Mouse (Mus musculus) spleen, adult 18-20 months (tissue): ENCODE measurements around the gene Ulk4.

ENCODE experiments used
- DNase-seq, 2 experiments: peaks; one replicate each; pipeline ENCODE4 v3.0.0; 2022; ENCODE audit warnings: mixed read lengths in 2 of 2

Gene Ulk4

GRCm38 (mm10) chr9:121277118-121278060 is at the start of gene Ulk4:
Gene Ulk4, minus strand, starts transcription at chr9:121277197.
- peak; percentile 81 to 87 for DNase-seq

- no peak for DNase-seq
Observed at GRCm38 (mm10) chr9:121322034-121322433, 45.0 kb upstream of the Ulk4 start.

- no peak for DNase-seq
Observed at GRCm38 (mm10) chr9:121321118-121321517, 44.1 kb upstream of the Ulk4 start.

GRCm38 (mm10) chr9:121320433-121320832 is 43.4 kb upstream of the Ulk4 start:
- no peak for DNase-seq

GRCm38 (mm10) chr9:121319323-121319966 is 42.4 kb upstream of the Ulk4 start:
- no peak for DNase-seq

GRCm38 (mm10) chr9:121316621-121317405 is 39.8 kb upstream of the Ulk4 start:
- DNase-seq, result no peak

- DNase-seq, result no peak
Observed at GRCm38 (mm10) chr9:121315901-121316595, 39.1 kb upstream of the Ulk4 start.

- DNase-seq, result peak in 1 of 2 experiments; percentile 38
Observed at GRCm38 (mm10) chr9:121314541-121315152, 37.6 kb upstream of the Ulk4 start.

GRCm38 (mm10) chr9:121313656-121314374 is 36.8 kb upstream of the Ulk4 start:
- DNase-seq, result peak; percentile 62 to 67

GRCm38 (mm10) chr9:121312237-121312891 is 35.4 kb upstream of the Ulk4 start:
- no peak for DNase-seq

- DNase-seq, result no peak
Observed at GRCm38 (mm10) chr9:121311846-121312236, 34.8 kb upstream of the Ulk4 start.

- DNase-seq, result no peak
Observed at GRCm38 (mm10) chr9:121310501-121310900, 33.5 kb upstream of the Ulk4 start.

GRCm38 (mm10) chr9:121309287-121309686 is 32.3 kb upstream of the Ulk4 start:
- no peak for DNase-seq

GRCm38 (mm10) chr9:121305456-121305855 is 28.5 kb upstream of the Ulk4 start:
- no peak for DNase-seq

- DNase-seq, result no peak
Observed at GRCm38 (mm10) chr9:121304520-121304919, 27.5 kb upstream of the Ulk4 start.

- DNase-seq, result no peak
Observed at GRCm38 (mm10) chr9:121303748-121304147, 26.8 kb upstream of the Ulk4 start.

GRCm38 (mm10) chr9:121303086-121303485 is 26.1 kb upstream of the Ulk4 start:
- DNase-seq, result no peak

- no peak for DNase-seq
Observed at GRCm38 (mm10) chr9:121302543-121302942, 25.5 kb upstream of the Ulk4 start.

- peak in 1 of 2 experiments; percentile 42 for DNase-seq
Observed at GRCm38 (mm10) chr9:121301041-121301920, 24.3 kb upstream of the Ulk4 start.
